Comparison of ENCODE assay signal across 10 mouse cellular contexts in the genomic region with DNA sequence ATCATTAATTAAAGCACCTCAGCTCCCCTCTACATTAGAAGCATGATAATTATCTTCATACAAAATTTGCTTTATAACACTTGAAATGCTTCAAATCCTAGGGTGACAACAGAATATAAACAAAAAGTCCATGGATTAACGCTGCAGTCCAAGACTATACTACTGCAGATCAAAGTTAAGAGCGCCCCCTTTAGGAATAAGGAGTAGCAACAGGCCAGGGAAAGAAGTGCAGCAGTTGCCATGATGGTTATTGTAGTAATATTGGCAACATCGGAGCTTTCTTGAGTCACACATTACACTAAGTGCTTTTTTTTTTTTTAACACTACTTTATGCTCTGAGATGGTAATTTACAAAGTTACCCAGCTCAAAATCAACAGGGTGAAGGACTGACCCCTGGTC. TPM values are rescaled to one million over a fixed set of nuclear protein-coding genes. Genes with fewer than 3 reads are reported as not detected.
DNase-seq lines count a peak whose midpoint lies in the region; ATAC-seq lines count a peak whose summit lies in the region.
"Had no signal": no experiment of that assay in that cellular context is flagged by ENCODE, and none has a peak within 500 bp of the region (broad histone marks: within the 10 kb centered on the region; RNA-seq: fewer than 3 reads in every experiment).

No protein-coding gene starts in this region.

- peaks cover 17% of the 10 kb centered on the region for H3K4me1 ChIP-seq in heart, embryonic 11.5 days (ENCODE audit: control insufficient read depth, insufficient read depth, low read length)
- H3K4me1 ChIP-seq in midbrain, embryonic 14.5 days (ENCODE audit: control insufficient read depth, insufficient read depth, low read length) = no peaks in the 10 kb centered on the region
- no peaks in the 10 kb centered on the region for H3K4me1 ChIP-seq in midbrain, embryonic 13.5 days (replicated peaks)
- H3K4me1 ChIP-seq: embryonic facial prominence, embryonic 13.5 days; liver, embryonic 15.5 days had no signal

- no peak overlapping the region for H3K9ac ChIP-seq in heart, embryonic 11.5 days (ENCODE audit: low read depth, low read length)
- no peak overlapping the region for H3K9ac ChIP-seq in midbrain, embryonic 14.5 days (replicated peaks; ENCODE audit: low read length)
- no peak overlapping the region for H3K9ac ChIP-seq in midbrain, embryonic 13.5 days (replicated peaks)
- H3K9ac ChIP-seq: embryonic facial prominence, embryonic 13.5 days; liver, embryonic 15.5 days had no signal

- H3K4me3 ChIP-seq in heart, embryonic 11.5 days (ENCODE audit: low read depth, low read length) = no peak overlapping the region
- no peak overlapping the region for H3K4me3 ChIP-seq in midbrain, embryonic 14.5 days (replicated peaks; ENCODE audit: low read depth, low read length)
- H3K4me3 ChIP-seq in midbrain, embryonic 13.5 days (replicated peaks) = no peak overlapping the region
- H3K4me3 ChIP-seq: embryonic facial prominence, embryonic 13.5 days; liver, embryonic 15.5 days had no signal

- H3K27ac ChIP-seq in heart, embryonic 11.5 days (ENCODE audit: low read depth, low read length) = peak overlapping the region; percentile 42
- H3K27ac ChIP-seq in midbrain, embryonic 14.5 days (replicated peaks; ENCODE audit: low read depth, low read length) = no peak overlapping the region
- no peak overlapping the region for H3K27ac ChIP-seq in midbrain, embryonic 13.5 days
- H3K27ac ChIP-seq: embryonic facial prominence, embryonic 13.5 days; liver, embryonic 15.5 days had no signal

- no peak for DNase-seq in heart, postnatal 36 days
- peak; percentile 35 for DNase-seq in midbrain, embryonic 14.5 days
- DNase-seq in c-Kit-positive CD71-positive TER-119-positive erythroid progenitor cells, embryonic 14.5 days (ENCODE audit: low spot score) = peak; percentile 30
- DNase-seq in T-cell, adult 2 months (ENCODE audit: low spot score) = no peak
- DNase-seq in right cerebral cortex, adult 2 months (ENCODE audit: low spot score in 2 of 2) = no peak

- no peaks in the 10 kb centered on the region for H3K27me3 ChIP-seq in heart, embryonic 11.5 days (ENCODE audit: control insufficient read depth, insufficient read depth, low read length)
- H3K27me3 ChIP-seq in midbrain, embryonic 14.5 days (ENCODE audit: control insufficient read depth, insufficient read depth, low read length) = no peaks in the 10 kb centered on the region
- no peaks in the 10 kb centered on the region for H3K27me3 ChIP-seq in midbrain, embryonic 13.5 days
- H3K27me3 ChIP-seq: embryonic facial prominence, embryonic 13.5 days; liver, embryonic 15.5 days had no signal

- no peak for ATAC-seq in heart, embryonic 11.5 days (replicated peaks; ENCODE audit: insufficient number of reproducible peaks, low FRiP score, low TSS enrichment)
- ATAC-seq in midbrain, embryonic 14.5 days (ENCODE audit: low FRiP score, low TSS enrichment) = no peak
- no peak for ATAC-seq in midbrain, embryonic 13.5 days

- no peaks in the 10 kb centered on the region for H3K9me3 ChIP-seq in heart, embryonic 11.5 days (replicated peaks; ENCODE audit: control insufficient read depth, low read length)
- H3K9me3 ChIP-seq in midbrain, embryonic 14.5 days (ENCODE audit: control insufficient read depth, low read length) = no peaks in the 10 kb centered on the region
- no peaks in the 10 kb centered on the region for H3K9me3 ChIP-seq in midbrain, embryonic 13.5 days
- H3K9me3 ChIP-seq: embryonic facial prominence, embryonic 13.5 days; liver, embryonic 15.5 days had no signal

- intact Hi-C loops in heart, postnatal 36 days (cut with DNase I) = no loop called here

- H3K36me3 ChIP-seq in heart, embryonic 11.5 days (ENCODE audit: control insufficient read depth, insufficient read depth, low read length) = no peaks in the 10 kb centered on the region
- no peaks in the 10 kb centered on the region for H3K36me3 ChIP-seq in midbrain, embryonic 14.5 days (ENCODE audit: control insufficient read depth, insufficient read depth, low read length)
- H3K36me3 ChIP-seq in midbrain, embryonic 13.5 days = no peaks in the 10 kb centered on the region
- H3K36me3 ChIP-seq: embryonic facial prominence, embryonic 13.5 days; liver, embryonic 15.5 days had no signal

- 43% methylated on average over 3 of the region's 3 CpGs for WGBS in heart, embryonic 11.5 days (ENCODE audit: insufficient replicate concordance)
- WGBS in midbrain, embryonic 14.5 days = 50% methylated on average over 3 of the region's 3 CpGs
- 48% methylated on average over 3 of the region's 3 CpGs for WGBS in midbrain, embryonic 13.5 days

- H3K4me2 ChIP-seq in heart, embryonic 11.5 days = no peak overlapping the region
- no peak overlapping the region for H3K4me2 ChIP-seq in midbrain, embryonic 14.5 days (ENCODE audit: low read length)
- H3K4me2 ChIP-seq in midbrain, embryonic 13.5 days (replicated peaks) = no peak overlapping the region
- H3K4me2 ChIP-seq: embryonic facial prominence, embryonic 13.5 days; liver, embryonic 15.5 days had no signal

RNA-seq across cellular contexts. Expression of a gene that starts 43.7 kb away (rescaled TPM):
- polyA plus RNA-seq in heart, embryonic 11.5 days (2014; fragmentation: Nextera tagmentation; extraction: Ambion mirVana) = 2.7 and 3.4 TPM in 2 replicates
- total RNA-seq in heart, postnatal 36 days (2021) = 10 to 100 TPM; 46.4 to 67.6 TPM
- polyA plus RNA-seq in midbrain, embryonic 14.5 days (2014; fragmentation: Nextera tagmentation; extraction: Ambion mirVana) = 0.07 and 0.12 TPM in 2 replicates
- 0.09 and 0.14 TPM in 2 replicates for polyA plus RNA-seq in midbrain, embryonic 13.5 days (2015; fragmentation: Nextera tagmentation; extraction: Ambion mirVana)
- total RNA-seq: hematopoietic stem cell, adult 5-6 weeks had no signal

Comparison
In these comparisons a context has a peak if more than half of its experiments do, and no peak if none do; other contexts are left out.
1. DNase-seq: peak in midbrain, embryonic 14.5 days (single experiment) and c-Kit-positive CD71-positive TER-119-positive erythroid progenitor cells, embryonic 14.5 days (single experiment); none in heart, postnatal 36 days (0 of 2), T-cell, adult 2 months (single experiment) and right cerebral cortex, adult 2 months (0 of 2).